Mouse (Mus musculus) intestine, embryonic 14.5 days (tissue): ENCODE data around the gene Unc5cl. TPM values are rescaled to one million over a fixed set of nuclear protein-coding genes. Genes with fewer than 3 reads are reported as not detected.

Source experiments
- ATAC-seq: fragments of 200-750 bp; cut with Nextera tagmentation; replicated peaks from 2 replicates; pipeline ENCODE4 v1.8.0; 2017; ENCODE audit warnings: low read depth, moderate number of reproducible peaks, moderate TSS enrichment, moderate library complexity; ENCODE audit not compliant: low FRiP score, low TSS enrichment
- DNase-seq: peaks from one replicate; pipeline ENCODE4 v3.0.0-alpha.2; 2018; ENCODE audit warnings: low spot score
- H3K27ac ChIP-seq: fragments of 300-500 bp; sonication (generic); 2 replicates; pipeline ENCODE4 v1.5.1; 2014; ENCODE audit warnings: low read depth, mild to moderate bottlenecking, control low read depth
- H3K27me3 ChIP-seq: fragments of 300-500 bp; sonication (generic); replicated peaks from 2 replicates; pipeline ENCODE4 v1.6.1; 2014; ENCODE audit warnings: low read length, control low read depth; ENCODE audit not compliant: control insufficient read depth, insufficient read depth
- H3K36me3 ChIP-seq: fragments of 300-500 bp; sonication (generic); 2 replicates; pipeline ENCODE4 v1.6.1; 2014; ENCODE audit warnings: low read length, control low read depth; ENCODE audit not compliant: control insufficient read depth, insufficient read depth
- H3K4me1 ChIP-seq: fragments of 300-500 bp; sonication (generic); replicated peaks from 2 replicates; pipeline ENCODE4 v1.6.1; 2014; ENCODE audit warnings: low read length, control low read depth, mixed read lengths; ENCODE audit not compliant: control insufficient read depth, insufficient read depth
- H3K4me2 ChIP-seq: fragments of 300-500 bp; sonication (generic); 2 replicates; pipeline ENCODE4 v1.6.1; 2014; ENCODE audit warnings: low read length
- H3K4me3 ChIP-seq: fragments of 300-500 bp; sonication (generic); 2 replicates; pipeline ENCODE4 v1.5.1; 2014; ENCODE audit warnings: low read depth, low read length, control low read depth, mixed read lengths
- H3K9ac ChIP-seq: fragments of 300-500 bp; sonication (generic); 2 replicates; pipeline ENCODE4 v1.6.1; 2014; ENCODE audit warnings: mild to moderate bottlenecking, low read length
- H3K9me3 ChIP-seq: fragments of 300-500 bp; sonication (generic); 2 replicates; pipeline ENCODE4 v1.6.1; 2016; ENCODE audit warnings: low read length, control low read depth; ENCODE audit not compliant: control insufficient read depth
- WGBS: fragments of 180-500 bp; shearing (Covaris S2); extraction: QIAGEN DNeasy Blood & Tissue Kit; methylation state at CpG from one replicate; pipeline ENCODE4 v1.1.7; 2014; 5-methylcytosine and 5-hydroxymethylcytosine counted together
- polyA plus RNA-seq: library from polyadenylated mRNA; unstranded; fragments of >200 nt; fragmentation: Nextera tagmentation; extraction: Ambion mirVana; gene quantifications from 2 replicates; pipeline ENCODE4 v1.2.1, GENCODE M21; 2014

The Unc5cl gene
- polyA plus RNA-seq, 1 experiment from 2014 or later, result 37.0 TPM

- Histone ChIP-seq H3K9me3 (no peaks in the 10 kb centered on the region), H3K4me3 (no peak overlapping the region), H3K27ac (no peak overlapping the region), H3K9ac (no peak overlapping the region), H3K27me3 (no peaks in the 10 kb centered on the region), H3K36me3 (no peaks in the 10 kb centered on the region), H3K4me1 (0 out of 2 replicates have a peak, but pooled peaks cover 2% of the 10 kb centered on the region), H3K4me2 (no peak overlapping the region)
- ATAC-seq (no peak), DNase-seq (no peak)
- WGBS, result 69% methylated on average over 7 of the region's 7 CpGs
These were observed 1.2 kb upstream of the Unc5cl start for GRCm38 (mm10) chr17:48453489-48453888.

GRCm38 (mm10) chr17:48454190-48454589, 511 bp upstream of the Unc5cl start:
- WGBS, result 48% methylated on average over 7 of the region's 7 CpGs

DNA sequence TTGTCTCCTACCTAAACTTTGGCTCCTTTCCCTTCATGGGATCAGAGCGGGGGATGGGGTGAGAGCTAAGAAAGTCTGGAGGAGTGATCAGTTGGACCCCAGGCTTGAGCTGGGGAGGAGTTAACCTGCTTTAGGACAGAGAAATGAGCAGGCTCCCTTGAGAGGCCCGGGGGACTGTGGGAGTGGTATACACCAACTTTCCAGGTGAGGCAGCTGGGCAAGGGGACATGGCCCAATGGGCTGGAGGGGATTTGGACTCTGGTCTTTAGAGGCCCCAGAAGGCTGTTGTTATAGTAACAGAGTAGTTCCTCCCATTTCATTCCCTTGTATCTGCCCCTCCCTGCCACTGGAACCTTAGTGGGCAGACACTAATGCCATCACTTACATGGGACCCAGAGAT, 1.3 kb downstream of the Unc5cl start:
- 93% methylated on average over 2 of the region's 2 CpGs for WGBS
- ATAC-seq (peak; percentile 82), DNase-seq (peak; percentile 71)
- 0 out of 2 replicates have a peak, but pooled peaks cover 2% of the 10 kb centered on the region for H3K4me1 ChIP-seq
- no peak overlapping the region for H3K9ac ChIP-seq
- peak overlapping the region; percentile 41 for H3K4me2 ChIP-seq
- no peaks in the 10 kb centered on the region for H3K27me3 ChIP-seq
- peak overlapping the region; percentile 22 for H3K4me3 ChIP-seq
- no peaks in the 10 kb centered on the region for H3K36me3 ChIP-seq
- no peaks in the 10 kb centered on the region for H3K9me3 ChIP-seq
- peak overlapping the region; percentile 69 for H3K27ac ChIP-seq

More at GRCm38 (mm10) chr17:48454190-48454589, 511 bp upstream of the Unc5cl start:
- Histone ChIP-seq H3K4me2 (peak overlapping the region; percentile 25), H3K4me1 (0 out of 2 replicates have a peak, but pooled peaks cover 2% of the 10 kb centered on the region), H3K9ac (no peak overlapping the region), H3K4me3 (peak overlapping the region; percentile 22; the same call in 1 of the 2 replicates), H3K27ac (peak overlapping the region; percentile 58; the same call in 1 of the 2 replicates), H3K27me3 (no peaks in the 10 kb centered on the region), H3K9me3 (no peaks in the 10 kb centered on the region), H3K36me3 (no peaks in the 10 kb centered on the region)
- ATAC-seq (0 out of 2 replicates have a peak, but pooled peaks have one; percentile 6), DNase-seq (no peak)

- no peaks in the 10 kb centered on the region for H3K27me3 ChIP-seq
- H3K4me1 ChIP-seq, result no peaks in the 10 kb centered on the region
- ATAC-seq (peak; percentile 65), DNase-seq (peak; percentile 62)
- no peak overlapping the region for H3K9ac ChIP-seq
- H3K27ac ChIP-seq, result peak overlapping the region; percentile 19; the same call in 1 of the 2 replicates
- WGBS, result 54% methylated on average over 13 of the region's 13 CpGs
- no peak overlapping the region for H3K4me3 ChIP-seq
- H3K4me2 ChIP-seq, result peak overlapping the region; percentile 17
- H3K9me3 ChIP-seq, result no peaks in the 10 kb centered on the region
- no peaks in the 10 kb centered on the region for H3K36me3 ChIP-seq
These were observed 3.4 kb downstream of the Unc5cl start for GRCm38 (mm10) chr17:48457971-48458653.

GRCm38 (mm10) chr17:48462096-48462495, 7.4 kb downstream of the Unc5cl start:
- ATAC-seq (no peak), DNase-seq (no peak)
- Histone ChIP-seq H3K4me3 (no peak overlapping the region), H3K36me3 (no peaks in the 10 kb centered on the region), H3K4me2 (no peak overlapping the region), H3K9me3 (no peaks in the 10 kb centered on the region), H3K27me3 (0 out of 2 replicates have a peak, but pooled peaks cover 2% of the 10 kb centered on the region), H3K4me1 (no peaks in the 10 kb centered on the region), H3K27ac (no peak overlapping the region), H3K9ac (no peak overlapping the region)
- 94% methylated on average over 13 of the region's 13 CpGs for WGBS

DNA sequence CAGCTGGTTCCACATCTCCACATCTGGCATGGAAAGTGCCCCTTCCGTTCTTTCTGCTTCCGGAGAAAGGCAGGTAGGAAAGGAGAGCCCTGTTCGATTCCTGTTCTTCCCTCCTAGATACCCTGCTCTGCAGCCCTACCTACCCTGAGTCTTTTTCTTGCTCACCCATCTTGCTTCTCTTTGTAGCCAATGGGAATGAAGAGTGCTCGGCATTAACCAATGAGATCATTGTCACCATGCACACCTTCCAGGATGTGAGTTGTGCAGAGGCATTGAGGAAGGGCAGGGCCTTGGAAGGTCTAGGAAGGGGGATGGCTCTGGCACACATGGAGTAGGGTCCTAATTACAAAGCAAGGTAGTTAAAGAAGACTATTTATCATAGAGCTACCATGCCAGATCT, 8.7 kb downstream of the Unc5cl start:
- ATAC-seq, result no peak
- 93% methylated on average over 4 of the region's 4 CpGs for WGBS
- no peaks in the 10 kb centered on the region for H3K36me3 ChIP-seq

DNA sequence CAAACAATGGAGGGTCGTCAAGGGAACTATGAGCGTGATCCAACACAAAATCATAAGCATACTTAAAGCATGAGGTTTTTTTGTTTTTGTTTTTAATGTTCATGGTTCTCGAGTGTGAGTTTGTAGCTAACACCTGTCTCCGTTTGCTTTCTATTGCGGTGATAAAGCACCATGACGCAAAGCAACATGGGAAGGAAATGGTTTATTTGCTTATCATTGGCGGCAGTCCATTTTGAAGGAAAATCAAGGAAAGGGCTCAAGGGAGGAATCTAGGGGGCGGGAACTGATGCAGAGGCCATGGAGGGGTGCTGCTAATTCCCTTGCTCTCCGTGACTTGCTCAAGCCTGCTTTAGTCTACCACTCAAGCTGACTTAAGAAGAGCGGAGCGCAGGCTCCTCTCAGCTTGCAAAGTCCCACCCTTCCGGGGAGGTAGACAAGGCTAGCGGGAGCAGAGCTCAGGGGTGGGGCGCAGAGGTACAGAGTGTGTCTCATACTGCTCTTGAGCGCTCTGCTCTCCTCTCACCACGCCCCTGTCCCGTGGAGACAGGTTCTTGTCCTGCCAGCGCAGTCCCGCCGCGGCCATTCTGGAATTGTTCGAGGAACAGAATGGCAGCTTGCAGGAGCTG, 12.2 kb downstream of the Unc5cl start:
- no peak overlapping the region for H3K4me3 ChIP-seq
- no peak overlapping the region for H3K9ac ChIP-seq
- ATAC-seq (peak; percentile 74), DNase-seq (peak; percentile 56)
- H3K4me1 ChIP-seq, result no peaks in the 10 kb centered on the region
- no peaks in the 10 kb centered on the region for H3K36me3 ChIP-seq
- 46% methylated on average over 22 of the region's 22 CpGs for WGBS
- no peak overlapping the region for H3K27ac ChIP-seq
- H3K4me2 ChIP-seq, result peak overlapping the region; percentile 16
- 0 out of 2 replicates have a peak, but pooled peaks cover 2% of the 10 kb centered on the region for H3K27me3 ChIP-seq
- H3K9me3 ChIP-seq, result no peaks in the 10 kb centered on the region

More for the DNA sequence above, 8.7 kb downstream of the Unc5cl start:
- Histone ChIP-seq H3K9me3 (no peaks in the 10 kb centered on the region), H3K4me3 (no peak overlapping the region), H3K4me1 (no peaks in the 10 kb centered on the region), H3K27me3 (0 out of 2 replicates have a peak, but pooled peaks cover 2% of the 10 kb centered on the region), H3K9ac (no peak overlapping the region), H3K27ac (no peak overlapping the region), H3K4me2 (no peak overlapping the region)
- no peak for DNase-seq

DNA sequence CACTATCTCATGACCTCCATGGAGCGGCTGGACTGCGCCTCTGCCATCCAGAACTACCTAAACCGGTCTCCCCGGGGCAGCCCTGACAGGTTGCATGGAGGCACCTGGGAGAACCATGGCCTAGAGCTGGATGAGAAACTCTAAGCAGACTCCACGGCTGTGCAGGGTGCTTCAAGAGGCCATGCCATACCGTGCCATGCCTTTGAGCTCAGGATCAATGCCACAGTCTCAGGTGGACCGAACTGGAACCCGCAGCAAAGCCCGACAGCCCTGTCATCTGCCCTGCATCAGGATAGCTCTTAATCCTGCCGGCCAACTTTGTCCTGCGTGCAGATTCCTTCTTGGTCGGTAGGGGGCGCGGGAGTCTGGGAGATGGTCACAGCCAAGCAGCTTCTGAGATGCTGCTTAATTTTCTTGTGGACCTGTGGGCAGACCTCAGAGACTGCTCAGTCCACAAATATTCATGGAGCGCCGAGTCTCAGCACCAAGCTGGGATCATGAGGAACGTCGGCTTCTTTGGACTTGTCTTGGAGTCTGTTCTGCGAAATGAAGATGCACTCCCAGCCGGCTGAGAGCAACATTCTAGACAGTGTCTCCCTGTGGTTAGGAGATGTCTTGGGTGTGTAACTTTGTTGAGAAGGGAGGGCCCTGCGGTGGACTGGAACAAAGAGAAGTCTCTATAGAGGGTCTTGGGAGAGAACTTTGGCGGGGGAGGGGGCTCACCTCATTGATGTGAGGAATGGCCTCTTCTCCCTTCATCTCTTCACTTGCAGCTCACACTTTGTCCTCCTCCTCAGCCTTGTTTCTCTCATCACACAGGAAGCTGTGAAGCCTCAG, 12.9 kb downstream of the Unc5cl start:
- Histone ChIP-seq H3K4me2 (peak overlapping the region; percentile 16), H3K4me1 (no peaks in the 10 kb centered on the region), H3K4me3 (no peak overlapping the region), H3K9me3 (no peaks in the 10 kb centered on the region), H3K27ac (no peak overlapping the region), H3K36me3 (no peaks in the 10 kb centered on the region), H3K27me3 (0 out of 2 replicates have a peak, but pooled peaks cover 2% of the 10 kb centered on the region), H3K9ac (no peak overlapping the region)
- ATAC-seq (peak; percentile 78), DNase-seq (peak; percentile 96)
- WGBS, result 10% methylated on average over 22 of the region's 22 CpGs
